In the genomic region with DNA sequence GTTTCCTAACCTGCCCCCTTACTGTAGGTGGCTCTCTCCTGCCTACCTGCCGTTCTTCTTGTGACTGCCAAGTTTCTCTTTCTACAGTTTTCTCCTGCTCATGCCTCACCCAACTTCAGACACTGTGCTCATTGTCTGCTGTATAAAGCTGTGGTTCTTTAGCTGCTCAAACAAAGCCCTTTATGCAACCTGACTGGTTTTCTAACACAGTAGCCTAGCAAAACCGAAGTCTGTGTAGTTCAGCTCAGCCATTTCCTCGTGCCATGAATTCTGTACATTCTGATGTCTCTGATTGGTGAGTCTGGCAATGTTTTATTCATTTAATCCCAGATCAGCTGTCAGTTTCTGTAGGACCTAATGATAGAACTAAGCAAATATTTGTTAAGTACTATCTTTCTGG, we compare ENCODE assay signal across 14 mouse cellular contexts. TPM values are rescaled to one million over a fixed set of nuclear protein-coding genes. Genes with fewer than 3 reads are reported as not detected.
"Had no signal": no experiment of that assay in that cellular context is flagged by ENCODE, and none has a peak within 500 bp of the region (broad histone marks: within the 10 kb centered on the region; RNA-seq: fewer than 3 reads in every experiment).

No protein-coding gene starts in this region.

- H3K4me1 ChIP-seq: intestine, embryonic 15.5 days; liver, embryonic 15.5 days had no signal

- H3K27ac ChIP-seq: intestine, embryonic 15.5 days; layer of hippocampus, adult 2 months; limb, embryonic 10.5 days; liver, embryonic 15.5 days; midbrain, embryonic 15.5 days; neural tube, embryonic 12.5 days had no signal

- H3K4me3 ChIP-seq: intestine, embryonic 15.5 days; layer of hippocampus, adult 2 months; limb, embryonic 10.5 days; liver, embryonic 15.5 days; midbrain, embryonic 15.5 days; neural tube, embryonic 12.5 days had no signal

- H3K9me3 ChIP-seq: intestine, embryonic 15.5 days; limb, embryonic 10.5 days; liver, embryonic 15.5 days; midbrain, embryonic 15.5 days; neural tube, embryonic 12.5 days had no signal

- DNase-seq: kidney, adult 18-20 months; kidney, postnatal 10 days; kidney, postnatal 4 days; lung, postnatal 14 days; right cerebral cortex, postnatal 14 days; thymus, adult 18-20 months; thymus, postnatal 14 days had no signal

- H3K9ac ChIP-seq: intestine, embryonic 15.5 days; liver, embryonic 15.5 days; midbrain, embryonic 15.5 days; neural tube, embryonic 12.5 days had no signal

- H3K4me2 ChIP-seq: intestine, embryonic 15.5 days; liver, embryonic 11.5 days; liver, embryonic 15.5 days; midbrain, embryonic 15.5 days; neural tube, embryonic 12.5 days had no signal

- ATAC-seq: intestine, embryonic 15.5 days; midbrain, embryonic 15.5 days had no signal

- H3K36me3 ChIP-seq: intestine, embryonic 15.5 days; limb, embryonic 10.5 days; liver, embryonic 15.5 days; midbrain, embryonic 15.5 days; neural tube, embryonic 12.5 days had no signal

RNA-seq across cellular contexts. Expression of a gene that starts 2.3 kb away (rescaled TPM):
- polyA plus RNA-seq: liver, embryonic 11.5 days; neural tube, embryonic 12.5 days had no signal
